Mouse (Mus musculus): ENCODE measurements around the gene Nrg4.
"Not testable (repeated sequence)": the region's sequence is repeated elsewhere in the genome, so short reads cannot be mapped to it uniquely, and the experiment has no call there.

The Nrg4 gene

DNA sequence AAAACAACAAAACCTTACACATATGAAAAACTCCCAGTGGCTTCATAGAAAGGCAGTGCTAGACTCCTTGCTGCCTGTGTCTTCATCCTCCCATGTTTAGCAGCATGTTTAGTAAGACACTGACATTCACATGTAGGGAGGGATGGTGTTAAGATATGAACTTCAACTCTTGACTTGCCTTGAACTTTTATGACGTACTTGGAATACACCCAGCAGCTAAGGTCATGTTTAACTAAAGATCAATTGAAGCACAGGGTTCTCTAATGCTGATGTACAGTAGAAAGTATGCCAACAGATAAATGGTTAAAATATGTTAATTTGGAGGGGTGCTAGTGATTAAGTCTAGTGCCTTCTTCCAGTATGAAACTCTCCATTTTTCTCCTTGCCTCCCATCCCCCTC, 4.0 kb downstream of the Nrg4 start:
- DNase-seq (ENCODE audit: extremely low spot score) = no peak

DNA sequence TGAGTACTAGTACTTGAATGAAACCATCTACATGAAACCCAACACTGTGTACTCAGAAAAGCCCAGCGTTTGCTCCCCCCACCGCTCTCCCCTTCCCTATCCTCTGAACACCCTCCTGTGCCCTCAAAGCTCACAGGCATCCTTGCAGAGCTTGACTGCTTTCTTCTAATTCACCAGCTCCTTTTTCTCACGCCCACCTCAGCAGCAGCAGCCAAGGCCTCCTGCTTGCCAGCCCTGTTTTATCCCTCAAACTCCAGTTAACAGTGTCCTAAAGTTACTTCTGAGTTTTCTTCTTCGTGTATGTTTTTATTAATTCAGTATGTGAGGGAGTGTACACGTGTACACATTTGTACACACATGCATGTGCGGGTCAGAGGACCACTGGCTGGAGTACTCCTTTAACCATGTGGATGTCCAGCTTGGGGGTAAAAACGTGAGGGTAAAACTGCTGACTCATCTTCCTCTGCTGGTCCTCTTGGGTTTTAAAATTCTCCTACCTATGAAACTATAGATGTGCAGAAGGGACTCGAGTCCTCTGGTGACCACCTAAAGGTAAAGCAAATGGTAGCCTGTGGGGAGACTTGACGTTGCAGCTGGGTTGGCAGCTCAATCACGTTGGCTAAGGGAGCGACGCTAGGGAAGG, 12.9 kb downstream of the Nrg4 start:
- DNase-seq (ENCODE audit: extremely low spot score) = no peak

DNA sequence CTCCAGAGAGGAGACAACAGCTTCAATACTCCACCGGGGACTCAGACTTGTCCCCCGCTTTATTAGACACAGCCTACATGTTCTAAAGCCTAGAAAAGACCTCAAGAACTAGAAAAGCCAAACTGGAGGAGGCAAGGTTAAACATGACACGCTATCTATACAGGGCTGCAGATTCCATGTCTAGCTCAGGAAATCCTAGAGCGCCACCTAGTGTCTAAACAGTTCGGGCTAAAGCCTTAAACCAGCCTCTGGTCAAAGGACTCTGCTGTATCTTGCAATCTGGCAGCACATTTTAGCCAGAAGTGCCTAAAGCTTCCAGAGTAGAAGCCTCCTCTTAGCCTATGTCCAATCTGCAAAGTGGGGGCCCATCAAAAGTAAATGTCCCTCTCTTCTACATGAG, 15.1 kb downstream of the Nrg4 start:
- DNase-seq (ENCODE audit: extremely low spot score) = peak; percentile 72

DNA sequence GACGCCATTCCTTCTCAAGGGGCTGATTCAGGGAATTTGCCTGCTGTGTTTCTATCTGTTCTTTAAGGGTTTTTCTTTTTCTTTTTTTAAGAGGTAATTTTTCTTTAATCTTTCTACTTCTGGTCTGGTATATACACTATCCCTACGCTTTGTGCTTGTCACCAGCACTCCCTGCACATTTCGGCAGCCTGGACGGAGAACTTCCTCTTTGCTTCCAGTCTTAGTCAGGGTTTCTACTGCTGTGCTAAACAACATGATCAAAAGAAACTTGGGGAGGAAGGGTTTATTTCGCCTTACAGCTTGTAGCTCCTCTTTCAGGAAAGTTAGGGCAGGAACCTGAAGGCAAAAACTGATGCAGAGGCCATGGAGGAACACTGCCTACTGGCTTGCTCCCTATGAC, 18.2 kb downstream of the Nrg4 start:
- DNase-seq (ENCODE audit: extremely low spot score) = no peak

DNA sequence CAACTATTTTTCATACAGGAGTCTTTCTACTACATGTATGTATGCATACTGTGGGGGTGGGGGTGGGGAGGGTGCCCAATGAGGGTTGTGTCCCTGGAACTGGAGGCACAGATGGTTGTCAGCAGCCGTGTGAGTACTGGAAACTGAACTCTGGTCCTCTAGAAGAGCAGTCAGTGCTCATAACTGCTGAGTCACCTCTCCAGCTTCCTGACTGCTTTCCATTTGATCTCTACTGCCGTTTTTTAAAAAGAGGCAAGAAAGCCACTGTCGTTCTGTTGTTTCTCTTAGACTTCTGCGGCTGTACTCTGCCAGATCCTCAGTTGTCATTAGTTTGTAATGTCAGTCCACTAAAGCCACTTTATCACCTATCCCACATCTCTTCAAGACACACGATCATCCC, 19.1 kb downstream of the Nrg4 start:
- DNase-seq (ENCODE audit: extremely low spot score) = no peak

DNA sequence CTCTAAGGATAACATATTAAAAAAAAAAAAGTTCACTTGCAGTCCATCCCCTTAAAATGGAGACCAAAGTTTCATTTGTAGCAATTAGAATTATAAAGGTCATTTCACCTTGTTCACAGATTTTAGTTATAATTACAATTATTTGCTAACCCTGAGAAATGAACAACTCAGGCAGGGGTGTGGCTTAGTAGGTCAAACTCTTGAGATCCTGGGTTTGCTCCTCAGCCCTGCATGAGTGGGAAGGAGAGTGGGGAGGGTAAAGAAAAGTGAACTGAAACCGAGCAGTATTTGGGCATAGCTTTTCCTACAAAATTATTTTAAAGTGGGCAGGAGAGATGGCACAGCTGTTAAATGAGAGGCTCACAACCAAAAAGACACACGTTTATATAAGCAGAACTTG, 19.6 kb downstream of the Nrg4 start:
- DNase-seq (ENCODE audit: extremely low spot score) = no peak

DNA sequence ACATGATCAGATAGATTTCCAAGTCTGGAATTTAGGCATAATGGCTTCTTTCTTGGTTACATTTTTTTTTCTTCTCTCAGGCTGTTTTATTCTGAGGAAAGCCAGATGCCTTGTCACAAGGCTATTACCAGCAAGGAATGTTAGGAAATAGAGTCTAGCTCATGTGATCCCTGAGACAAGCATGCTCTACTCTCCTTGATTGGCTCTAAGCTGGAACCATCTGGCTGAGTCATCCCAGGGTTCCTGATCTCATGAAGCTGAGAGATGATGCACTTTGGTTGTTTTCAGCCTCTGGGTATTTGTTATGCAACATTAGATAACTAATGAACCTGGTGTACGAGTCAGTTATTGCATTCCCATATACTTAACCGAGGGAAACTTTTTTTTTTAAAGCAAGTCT, 30.4 kb downstream of the Nrg4 start:
- no peak for DNase-seq (ENCODE audit: extremely low spot score)

DNA sequence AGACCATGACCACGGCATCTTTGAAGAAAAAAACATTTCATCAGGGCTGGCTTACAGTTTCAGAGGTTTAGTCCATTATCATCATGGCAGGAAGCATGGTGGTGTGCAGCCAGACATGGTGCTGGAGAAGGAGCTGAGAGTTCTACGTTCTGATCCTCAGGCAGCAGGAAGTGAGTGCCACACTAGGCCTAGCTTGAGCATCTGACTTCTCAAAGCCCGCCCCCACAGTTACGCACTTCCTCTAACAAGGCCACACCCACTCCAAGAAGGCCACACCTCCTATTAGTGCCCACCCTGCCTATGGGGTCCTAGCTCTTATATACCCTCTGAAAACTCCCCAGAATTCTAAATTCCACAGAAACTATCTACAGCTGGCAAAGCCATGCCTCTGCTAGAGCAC, 34.7 kb downstream of the Nrg4 start:
- DNase-seq (ENCODE audit: extremely low spot score) = no peak

DNA sequence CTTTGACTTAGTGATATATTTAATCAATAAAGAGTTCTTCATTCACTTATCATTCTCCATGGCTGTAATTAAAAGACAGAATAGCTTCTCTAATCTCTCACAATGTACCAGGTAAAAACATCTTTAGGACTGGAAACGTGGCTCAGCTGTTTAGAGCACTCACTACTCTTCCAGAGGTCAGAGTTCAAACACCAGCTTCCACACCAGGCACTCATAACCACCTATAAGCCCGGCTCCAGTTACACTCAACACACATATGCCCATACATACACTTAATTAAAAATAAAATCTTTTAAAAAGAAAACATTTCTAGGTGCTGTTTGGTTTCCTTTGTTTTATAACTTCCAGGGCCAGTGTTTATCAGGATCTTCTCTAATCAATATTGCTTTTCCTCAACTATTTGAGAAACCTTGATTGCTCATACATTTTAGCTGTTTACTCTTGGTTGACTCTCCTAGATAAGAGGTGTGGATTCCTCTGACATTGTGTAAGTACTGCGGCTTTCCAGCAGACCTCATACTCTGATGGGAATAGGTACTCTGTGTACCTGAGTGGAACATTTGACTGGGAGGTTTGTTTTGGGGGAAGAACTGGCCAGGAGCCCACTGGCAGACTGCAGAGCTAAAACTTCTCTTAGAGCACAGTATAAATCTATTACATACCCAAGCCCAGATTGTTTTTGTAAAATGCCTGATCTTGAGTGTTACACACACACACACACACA, 37.0 kb downstream of the Nrg4 start:
- no peak for DNase-seq (ENCODE audit: extremely low spot score)

DNA sequence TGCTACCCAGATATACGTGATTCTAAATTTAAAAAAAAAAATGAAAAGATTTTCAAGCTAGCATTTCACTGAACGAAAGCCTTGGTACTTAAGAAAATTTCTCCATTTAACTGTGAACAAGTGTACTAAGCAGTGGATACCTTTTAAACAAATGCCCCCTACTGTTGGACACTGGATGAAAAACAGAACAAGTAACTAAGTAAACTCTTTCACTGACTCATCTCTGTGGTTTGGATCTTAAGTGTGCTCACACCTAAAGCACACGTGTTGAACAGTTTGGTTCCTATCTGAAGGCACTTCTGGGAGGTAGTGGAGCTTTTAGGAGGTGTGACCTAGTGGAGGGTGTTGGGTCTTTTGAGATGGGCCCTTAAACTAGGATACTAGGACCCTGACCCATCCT, 41.4 kb downstream of the Nrg4 start:
- DNase-seq (ENCODE audit: extremely low spot score) = no peak

DNA sequence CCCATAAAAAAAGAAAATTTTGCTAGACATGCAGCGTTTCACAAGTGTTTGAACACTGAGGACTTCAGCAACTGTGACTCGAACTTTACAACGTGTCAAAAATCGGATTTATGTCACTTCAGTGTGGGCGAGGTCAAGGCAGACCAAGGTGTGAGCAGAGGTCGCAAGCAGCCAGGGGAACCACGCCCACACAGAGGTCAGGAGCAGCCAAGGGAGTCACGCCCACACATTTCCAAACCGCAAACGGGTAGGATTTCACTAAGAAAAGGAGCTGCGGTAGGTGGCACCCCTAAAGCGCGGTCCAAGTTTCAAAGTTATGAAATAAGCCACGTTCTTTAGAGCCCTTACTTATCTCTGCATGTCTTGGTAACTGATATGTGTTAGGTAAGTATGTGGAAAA, 43.1 kb downstream of the Nrg4 start:
- peak; percentile 38 for DNase-seq (ENCODE audit: extremely low spot score)

DNA sequence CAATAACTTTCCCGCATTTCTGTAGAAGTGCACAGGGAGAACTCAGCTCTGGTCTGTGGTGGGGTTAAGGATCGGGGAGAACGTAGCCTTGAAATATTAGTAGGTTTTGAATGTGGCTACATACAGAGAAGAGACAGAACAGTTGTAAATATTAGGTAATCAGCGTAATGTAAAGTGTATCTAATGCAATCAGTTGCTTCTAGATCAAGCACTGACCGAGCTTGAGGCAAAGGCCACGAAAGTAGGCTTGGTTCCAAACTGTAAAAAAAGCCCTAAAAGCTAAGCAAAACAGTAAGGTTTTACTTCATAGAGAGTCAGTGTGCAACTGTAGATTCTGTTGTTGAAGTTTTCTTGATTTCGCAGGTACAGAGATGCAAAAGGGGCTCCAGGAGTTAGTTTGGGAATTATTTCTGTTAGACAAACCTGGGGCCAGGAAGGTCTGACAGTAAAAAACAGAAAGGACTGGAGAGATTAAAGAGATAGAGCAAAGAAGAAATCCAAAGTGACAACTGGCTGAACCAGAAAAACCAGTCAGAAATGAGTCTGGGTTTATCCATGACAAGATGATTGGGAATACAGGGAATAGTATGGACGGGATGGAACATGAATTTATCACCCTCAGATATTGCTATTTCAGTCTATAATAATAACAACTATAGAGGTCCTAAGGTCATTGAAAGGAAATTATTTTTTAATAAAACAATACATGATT, 47.4 kb downstream of the Nrg4 start:
- no peak for DNase-seq (ENCODE audit: extremely low spot score)

DNA sequence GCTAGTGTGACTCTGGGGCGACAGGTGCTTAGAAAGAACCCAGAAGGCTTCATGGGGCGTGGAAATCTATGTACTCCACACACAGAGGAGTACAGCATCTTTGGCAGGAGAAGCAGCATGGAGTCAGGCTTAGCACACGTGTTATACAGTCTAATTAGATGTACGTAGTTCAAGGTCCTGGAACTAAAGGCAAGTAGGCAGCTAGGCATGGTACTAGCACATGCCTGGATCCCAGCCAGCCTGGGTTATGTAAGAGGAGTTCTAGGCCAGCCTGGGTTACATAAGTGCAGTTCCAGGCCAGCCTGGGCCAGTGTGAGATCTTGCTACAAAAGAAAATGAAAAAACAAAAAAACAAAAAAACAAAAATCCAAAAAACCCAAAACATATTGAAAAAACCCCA, 49.1 kb downstream of the Nrg4 start:
- no peak for DNase-seq (ENCODE audit: extremely low spot score)

DNA sequence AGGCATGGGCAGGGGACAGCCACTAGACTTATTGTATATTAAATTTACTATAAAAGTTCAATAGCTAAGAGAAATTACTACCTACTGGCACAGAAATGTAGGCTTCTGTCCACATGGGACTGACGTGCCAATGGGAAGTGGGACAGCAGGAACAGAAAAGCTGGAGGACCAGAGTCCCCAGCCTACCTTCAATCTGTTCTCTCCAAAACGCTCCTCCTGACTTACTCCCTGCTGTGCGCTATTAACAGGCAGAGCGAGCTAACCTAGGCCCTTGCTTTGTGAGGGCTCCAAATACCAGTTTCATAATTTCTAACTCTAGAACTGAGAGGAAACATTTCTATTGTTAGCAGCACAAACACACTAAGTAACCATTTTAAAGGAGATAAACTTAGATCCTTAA, 52.7 kb downstream of the Nrg4 start:
- DNase-seq (ENCODE audit: extremely low spot score) = no peak

DNA sequence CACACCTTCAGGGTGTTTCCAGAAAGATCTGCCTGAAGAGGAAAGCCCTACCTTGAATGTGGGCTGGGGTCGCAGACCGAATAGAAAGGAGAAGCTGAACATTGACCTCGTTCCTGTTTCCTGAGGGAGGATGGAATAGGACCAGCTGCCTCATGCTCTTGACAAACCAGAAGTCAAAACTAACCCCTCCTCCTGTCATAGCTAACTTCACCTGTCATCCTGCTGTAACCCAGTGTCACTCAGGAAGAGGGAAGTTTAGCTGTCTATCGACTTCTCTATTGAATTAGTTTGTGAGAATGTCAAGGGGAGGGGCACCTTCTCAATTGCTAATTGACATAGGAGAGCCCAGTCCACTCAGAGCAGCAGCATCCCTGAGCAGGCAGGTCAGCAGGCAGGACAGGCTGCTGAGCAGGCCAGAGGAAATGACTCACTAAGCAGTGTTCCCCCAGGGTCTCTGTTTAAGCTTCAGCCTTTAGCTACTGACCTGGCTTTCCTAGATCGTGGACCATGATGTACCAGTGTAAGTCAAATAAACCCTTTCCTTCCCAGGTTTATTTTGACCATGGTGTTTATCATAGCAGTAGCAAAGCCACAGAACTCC, 54.6 kb downstream of the Nrg4 start:
- DNase-seq (ENCODE audit: extremely low spot score) = no peak

DNA sequence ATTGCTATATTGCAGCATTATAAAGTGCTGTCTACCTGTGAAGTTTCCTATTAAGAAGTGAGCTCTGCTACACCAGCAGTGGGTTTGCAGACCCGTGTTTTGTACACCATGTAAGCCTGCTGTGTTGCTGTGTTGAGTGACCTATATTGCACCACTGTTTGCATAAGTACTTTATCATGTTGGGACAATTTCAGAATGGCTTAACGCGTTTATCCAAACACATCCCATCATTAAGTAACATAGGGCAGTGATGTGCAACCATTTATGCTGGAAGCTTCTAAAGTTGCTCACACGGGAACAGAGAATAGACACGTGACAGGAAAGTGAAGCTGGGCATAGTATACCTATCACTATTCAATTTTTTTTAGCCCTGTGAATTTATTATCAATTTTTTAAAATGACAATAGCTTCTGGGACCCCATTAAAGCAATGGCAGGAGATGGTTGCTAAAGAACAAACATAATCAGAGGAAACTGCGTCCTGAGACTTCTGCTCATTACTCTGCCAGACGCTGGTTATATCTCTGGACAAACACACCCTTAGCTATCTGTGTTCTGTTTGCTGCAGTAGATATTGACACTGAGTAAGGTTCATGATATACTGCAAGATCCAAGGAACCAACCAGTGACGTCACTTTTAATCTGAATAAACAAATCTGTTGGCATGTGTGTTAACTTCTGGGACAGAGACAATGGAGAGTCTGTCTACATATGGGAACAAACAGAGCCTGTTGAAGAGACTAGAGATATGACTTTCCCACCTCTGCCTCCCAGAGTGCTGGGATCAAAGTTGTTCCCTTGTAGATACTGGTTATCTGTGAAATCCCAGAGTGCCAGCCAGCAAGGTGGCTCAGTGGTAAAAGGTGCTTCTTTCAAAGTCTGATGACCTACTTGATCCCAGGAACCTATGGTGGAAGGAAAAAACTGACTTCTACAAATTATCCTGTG, 62.0 kb downstream of the Nrg4 start:
- no peak for DNase-seq (ENCODE audit: extremely low spot score)

DNA sequence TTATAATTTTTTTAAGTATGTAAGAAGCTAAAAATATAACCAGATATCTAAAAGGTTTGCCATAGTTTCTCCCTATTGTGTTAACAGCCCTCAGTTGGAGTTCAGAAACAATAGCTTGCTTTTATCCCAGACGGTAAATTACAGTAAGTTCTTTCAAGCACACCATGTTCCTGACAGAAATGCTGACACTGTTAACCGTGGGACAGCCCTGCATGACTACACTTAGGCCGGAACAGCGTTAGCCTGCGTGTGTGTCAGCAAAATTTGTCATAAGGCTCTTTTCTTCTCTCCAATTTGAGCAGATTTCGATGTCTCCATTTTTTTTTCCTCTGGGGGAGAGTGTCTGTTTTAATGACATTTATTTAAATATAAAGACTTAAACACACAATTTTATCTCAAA, 66.9 kb downstream of the Nrg4 start:
- no peak for DNase-seq (ENCODE audit: extremely low spot score)

DNA sequence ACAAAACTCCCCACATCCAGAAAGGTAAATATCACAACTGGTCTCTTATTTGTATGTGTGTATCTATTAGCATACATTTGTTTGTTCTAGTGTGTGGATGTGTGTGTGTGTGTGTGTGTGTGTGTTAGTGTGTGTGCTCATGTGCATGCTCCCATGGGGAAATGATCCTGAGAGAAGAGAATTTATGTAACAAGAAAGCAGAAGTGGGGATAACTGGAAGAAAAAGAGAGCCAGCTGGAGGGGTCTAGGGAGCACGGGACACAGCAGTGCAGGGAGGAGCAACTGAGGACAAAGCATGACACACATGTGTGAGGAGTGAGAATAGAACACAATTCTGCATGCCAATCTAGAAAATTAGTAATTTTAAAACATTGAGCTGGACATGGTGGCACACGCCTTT, 69.5 kb downstream of the Nrg4 start:
- DNase-seq (ENCODE audit: extremely low spot score) = no peak

DNA sequence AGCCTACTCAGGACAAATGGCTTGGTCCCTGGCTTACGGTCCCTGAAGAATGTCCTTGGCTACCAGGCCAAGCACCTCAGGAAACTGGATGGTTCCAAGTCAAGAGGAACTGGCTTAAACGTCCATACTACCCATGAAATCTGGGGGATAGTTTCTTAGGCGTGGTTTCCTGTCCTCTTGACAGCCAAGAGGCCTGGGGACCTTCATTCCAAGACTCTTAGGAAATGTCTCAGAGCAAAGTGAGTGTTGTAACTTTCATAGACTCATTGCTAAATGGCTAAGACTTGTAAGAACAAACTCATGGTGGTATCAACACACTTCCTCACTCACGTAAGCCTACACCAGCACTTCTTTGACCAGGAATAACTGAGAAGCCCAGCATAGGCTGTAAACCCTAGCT, 71.0 kb downstream of the Nrg4 start:
- DNase-seq (ENCODE audit: extremely low spot score) = no peak

DNA sequence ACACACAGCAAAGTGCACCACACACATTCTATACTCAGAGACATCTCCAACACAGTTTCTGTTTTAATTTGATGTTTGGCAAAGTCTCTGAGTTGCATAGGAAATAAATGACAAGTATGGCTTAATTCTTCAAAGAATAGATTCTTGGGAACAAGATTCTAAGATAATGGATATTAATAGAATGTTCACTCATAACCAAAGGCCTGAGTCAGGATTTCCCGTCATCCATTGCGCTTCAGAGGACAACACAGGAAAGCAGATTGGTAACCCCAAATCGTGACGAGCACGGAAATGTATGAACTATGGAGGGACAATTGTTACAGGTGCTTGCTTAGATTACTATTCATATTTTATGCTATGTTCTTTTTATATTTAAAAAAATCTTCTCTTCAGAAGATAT, 71.6 kb downstream of the Nrg4 start:
- DNase-seq (ENCODE audit: extremely low spot score) = no peak

DNA sequence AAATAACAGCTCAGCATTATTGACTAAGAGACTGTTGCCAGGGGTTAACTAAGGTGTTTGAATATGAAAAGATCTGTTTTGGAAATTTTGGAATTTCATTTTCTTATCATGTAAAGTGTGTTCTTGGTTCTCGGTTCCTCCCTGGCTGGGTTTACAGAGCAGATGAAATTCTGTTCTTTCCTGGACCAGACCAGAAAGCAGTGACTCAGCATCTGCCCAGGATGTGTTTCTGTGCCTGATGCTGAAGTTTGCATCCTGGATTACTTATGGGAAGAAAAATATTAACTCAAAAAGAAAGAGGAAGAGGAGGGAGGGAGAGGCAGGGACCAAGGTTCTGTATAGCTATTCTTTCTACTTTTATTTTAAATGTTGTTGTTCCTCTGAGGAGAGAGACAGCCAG, 72.8 kb downstream of the Nrg4 start:
- DNase-seq (ENCODE audit: extremely low spot score) = no peak

DNA sequence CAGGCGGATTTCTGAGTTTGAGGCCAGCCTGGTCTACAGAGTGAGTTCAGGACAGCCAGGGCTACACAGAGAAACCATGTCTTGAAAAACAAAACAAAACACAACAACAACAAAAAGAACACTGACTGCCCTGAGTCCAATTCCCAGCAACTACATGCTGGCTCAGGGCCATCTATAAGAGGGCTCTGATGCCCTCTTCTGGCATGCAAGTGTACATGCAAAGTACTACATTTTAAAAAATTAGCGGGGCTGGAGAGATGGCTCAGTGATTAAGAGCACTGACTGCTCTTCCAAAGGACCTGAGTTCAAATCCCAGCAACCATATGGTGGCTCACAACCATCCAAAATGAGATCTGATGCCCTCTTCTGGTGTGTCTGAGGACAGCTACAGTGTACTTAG, 74.5 kb downstream of the Nrg4 start:
- DNase-seq (ENCODE audit: extremely low spot score) = not testable (repeated sequence)
